In the genomic region with DNA sequence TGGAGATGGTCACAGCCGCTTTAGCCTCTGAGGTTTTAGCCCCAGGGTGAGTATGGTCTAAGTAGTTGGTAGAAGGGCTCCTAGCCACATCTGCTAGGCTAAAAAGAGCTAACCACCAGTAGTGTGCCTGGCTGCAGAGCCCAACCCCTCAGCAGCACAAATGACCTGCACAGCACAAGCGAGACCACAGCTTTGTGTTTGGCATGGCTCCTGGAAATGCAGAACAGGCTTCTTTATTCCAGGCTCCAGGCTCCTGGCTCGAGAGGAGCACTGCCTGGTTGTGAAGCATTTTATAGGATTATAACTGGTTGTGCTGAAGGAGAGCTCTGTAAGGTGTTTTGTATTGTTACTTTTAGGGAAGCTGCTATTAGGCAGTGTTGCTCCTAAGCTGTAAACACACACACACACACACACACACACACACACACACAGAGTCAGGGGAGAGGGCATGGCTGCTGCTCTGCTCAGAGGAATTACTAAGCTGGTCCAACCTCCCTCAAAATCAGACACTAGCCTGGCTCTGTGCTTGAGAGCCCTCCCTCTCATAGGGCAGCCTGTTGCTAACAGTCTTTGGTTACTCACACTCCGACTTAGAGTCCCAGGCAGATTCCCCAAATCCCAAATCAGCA, we compare ENCODE assay signal across 11 mouse cellular contexts.
DNase-seq lines count a peak whose midpoint lies in the region; ATAC-seq lines count a peak whose summit lies in the region.
"Had no signal": no experiment of that assay in that cellular context is flagged by ENCODE, and none has a peak within 500 bp of the region (broad histone marks: within the 10 kb centered on the region; RNA-seq: fewer than 3 reads in every experiment).

No protein-coding gene starts in this region.

- no peak overlapping the region for H3K4me2 ChIP-seq in hindbrain, embryonic 16.5 days (ENCODE audit: low read length)
- no peak overlapping the region for H3K4me2 ChIP-seq in hindbrain, embryonic 12.5 days (replicated peaks)
- H3K4me2 ChIP-seq in intestine, embryonic 16.5 days (ENCODE audit: low read depth, low read length) = no peak overlapping the region
- H3K4me2 ChIP-seq: embryonic facial prominence, embryonic 12.5 days had no signal

- H3K9ac ChIP-seq in hindbrain, embryonic 16.5 days (ENCODE audit: low read depth, low read length) = no peak overlapping the region
- H3K9ac ChIP-seq in hindbrain, embryonic 12.5 days = no peak overlapping the region
- H3K9ac ChIP-seq in intestine, embryonic 16.5 days (ENCODE audit: low read depth, low read length) = no peak overlapping the region
- H3K9ac ChIP-seq: embryonic facial prominence, embryonic 12.5 days had no signal

- ATAC-seq in hindbrain, embryonic 16.5 days = peak; percentile 74
- ATAC-seq in hindbrain, embryonic 12.5 days (ENCODE audit: low FRiP score) = no peak
- no peak for ATAC-seq in intestine, embryonic 16.5 days

- no peaks in the 10 kb centered on the region for H3K9me3 ChIP-seq in hindbrain, embryonic 16.5 days (ENCODE audit: control insufficient read depth, low read length)
- H3K9me3 ChIP-seq in hindbrain, embryonic 12.5 days (replicated peaks) = no peaks in the 10 kb centered on the region
- H3K9me3 ChIP-seq in limb, embryonic 10.5 days (replicated peaks) = no peaks in the 10 kb centered on the region
- no peaks in the 10 kb centered on the region for H3K9me3 ChIP-seq in intestine, embryonic 16.5 days (ENCODE audit: control insufficient read depth, low read length)
- H3K9me3 ChIP-seq: embryonic facial prominence, embryonic 12.5 days had no signal

- DNase-seq in cerebellum, postnatal 14 days = peak; percentile 65 to 67
- DNase-seq in cerebellum, adult 8-10 months = no peak
- DNase-seq in brain, adult 2 months (ENCODE audit: low read depth, low spot score) = peak; percentile 63
- no peak for DNase-seq in limb, embryonic 10.5 days (ENCODE audit: low spot score)
- no peak for DNase-seq in retina, postnatal 1 day
- DNase-seq: lung, postnatal 36 days had no signal

- H3K27me3 ChIP-seq in hindbrain, embryonic 16.5 days (replicated peaks; ENCODE audit: control insufficient read depth, insufficient read depth, low read length) = peaks cover 4% of the 10 kb centered on the region; the same call in 1 of the 2 replicates
- H3K27me3 ChIP-seq in hindbrain, embryonic 12.5 days = peaks cover 38% of the 10 kb centered on the region
- H3K27me3 ChIP-seq in limb, embryonic 10.5 days (ENCODE audit: low read depth, poor library complexity, severe bottlenecking) = peaks cover 40% of the 10 kb centered on the region
- no peaks in the 10 kb centered on the region for H3K27me3 ChIP-seq in intestine, embryonic 16.5 days (replicated peaks; ENCODE audit: control insufficient read depth, insufficient read depth, low read length)

- peak overlapping the region; percentile 63; the same call in 1 of the 2 replicates for H3K27ac ChIP-seq in hindbrain, embryonic 16.5 days (ENCODE audit: low read depth, low read length)
- H3K27ac ChIP-seq in hindbrain, embryonic 12.5 days = no peak overlapping the region
- peak overlapping the region; percentile 17; the same call in 1 of the 2 replicates for H3K27ac ChIP-seq in limb, embryonic 10.5 days
- H3K27ac ChIP-seq in intestine, embryonic 16.5 days (ENCODE audit: low read length) = no peak overlapping the region
- H3K27ac ChIP-seq: embryonic facial prominence, embryonic 12.5 days; kidney, postnatal 0 days had no signal

- H3K4me1 ChIP-seq in hindbrain, embryonic 16.5 days (ENCODE audit: control insufficient read depth, insufficient read depth, low read depth, low read length) = peaks cover 4% of the 10 kb centered on the region
- H3K4me1 ChIP-seq in hindbrain, embryonic 12.5 days = peaks cover 14% of the 10 kb centered on the region
- H3K4me1 ChIP-seq in limb, embryonic 10.5 days = peaks cover 32% of the 10 kb centered on the region
- H3K4me1 ChIP-seq in intestine, embryonic 16.5 days (ENCODE audit: control insufficient read depth, insufficient read depth, low read length) = peaks cover 7% of the 10 kb centered on the region

- H3K4me3 ChIP-seq in hindbrain, embryonic 16.5 days (ENCODE audit: low read length) = no peak overlapping the region
- H3K4me3 ChIP-seq in hindbrain, embryonic 12.5 days = no peak overlapping the region
- no peak overlapping the region for H3K4me3 ChIP-seq in limb, embryonic 10.5 days
- H3K4me3 ChIP-seq in intestine, embryonic 16.5 days (ENCODE audit: low read length) = no peak overlapping the region
- H3K4me3 ChIP-seq: embryonic facial prominence, embryonic 12.5 days had no signal

- WGBS in hindbrain, embryonic 16.5 days = 50% methylated on average over 4 of the region's 4 CpGs
- 60% methylated on average over 4 of the region's 4 CpGs for WGBS in hindbrain, embryonic 12.5 days
- 58% methylated on average over 4 of the region's 4 CpGs for WGBS in limb, embryonic 10.5 days
- 67% methylated on average over 4 of the region's 4 CpGs for WGBS in intestine, embryonic 16.5 days

- no peaks in the 10 kb centered on the region for H3K36me3 ChIP-seq in hindbrain, embryonic 16.5 days (ENCODE audit: control insufficient read depth, insufficient read depth, low read length)
- H3K36me3 ChIP-seq in hindbrain, embryonic 12.5 days = no peaks in the 10 kb centered on the region
- H3K36me3 ChIP-seq in limb, embryonic 10.5 days = no peaks in the 10 kb centered on the region
- H3K36me3 ChIP-seq in intestine, embryonic 16.5 days (ENCODE audit: control insufficient read depth, insufficient read depth, low read length) = no peaks in the 10 kb centered on the region
- H3K36me3 ChIP-seq: embryonic facial prominence, embryonic 12.5 days had no signal

Comparison
In these comparisons a context has a peak if more than half of its experiments do, and no peak if none do; other contexts are left out.
1. DNase-seq: peak in cerebellum, postnatal 14 days (2 of 2) and brain, adult 2 months (single experiment); none in cerebellum, adult 8-10 months (single experiment), limb, embryonic 10.5 days (single experiment) and retina, postnatal 1 day (single experiment).
2. H3K27ac ChIP-seq: peak in hindbrain, embryonic 16.5 days (single experiment) and limb, embryonic 10.5 days (single experiment); none in hindbrain, embryonic 12.5 days (single experiment) and intestine, embryonic 16.5 days (single experiment).